Mouse (Mus musculus) left cerebral cortex, adult 2 months (tissue): ENCODE measurements around the gene Egfem1. TPM values are rescaled to one million over a fixed set of nuclear protein-coding genes. Genes with fewer than 3 reads are reported as not detected.

Experiments
- DNase-seq, 2 experiments: peaks; one replicate each; pipeline ENCODE4 v3.0.0; 2021 to 2022; ENCODE audit warnings: low spot score in 2 of 2, mixed read lengths in 1 of 2; ENCODE audit errors: extremely low spot score in 1 of 2
- H3K27ac ChIP-seq: fragments of 200-600 bp; 2 replicates; pipeline ENCODE4 v1.8.1; 2022
- H3K4me3 ChIP-seq: fragments of 200-600 bp; 2 replicates; pipeline ENCODE4 v1.8.1; 2022
- CTCF ChIP-seq: fragments of 200-600 bp; IDR thresholded peaks from 2 replicates; pipeline ENCODE4 v1.8.1; 2022; ENCODE audit warnings: antibody characterized with exemption, mild to moderate bottlenecking, moderate library complexity
- intact Hi-C: fragments of 180-260 bp; cut with DNase I; formaldehyde crosslinking; loops from one replicate; pipeline ENCODE4 v1.15.1; 2025
- total RNA-seq, 2 experiments: library from RNA; stranded (reverse); gene quantifications; 2 replicates each; pipeline ENCODE4 v1.2.3; 2021

The Egfem1 gene
- total RNA-seq, 2 experiments from 2014 or later = 16.9 to 21.8 TPM

DNA sequence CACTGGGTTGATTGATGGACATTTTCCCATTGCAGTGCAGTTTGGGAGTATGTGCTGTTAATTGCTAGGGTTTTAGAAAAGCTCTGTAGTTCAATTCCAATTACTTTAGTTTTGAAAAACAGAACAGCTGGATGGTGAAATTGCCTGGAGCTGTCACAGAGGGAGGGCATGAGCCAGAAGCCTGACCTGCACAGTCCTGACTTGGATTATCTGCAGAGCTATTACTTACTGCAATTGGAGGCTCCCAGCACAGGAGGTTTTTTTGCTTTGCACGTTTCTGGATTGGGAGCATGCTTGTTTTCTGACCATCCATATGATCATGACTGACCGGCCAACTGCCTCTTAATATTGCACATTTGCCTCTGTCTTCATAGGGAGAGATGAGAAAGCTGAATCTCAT, 299.4 kb downstream of the Egfem1 start:
- intact Hi-C loops = no loop called here
- Histone ChIP-seq H3K4me3 (no peak overlapping the region), H3K27ac (no peak overlapping the region)
- no peak for TF ChIP-seq CTCF
- DNase-seq = no peak

DNA sequence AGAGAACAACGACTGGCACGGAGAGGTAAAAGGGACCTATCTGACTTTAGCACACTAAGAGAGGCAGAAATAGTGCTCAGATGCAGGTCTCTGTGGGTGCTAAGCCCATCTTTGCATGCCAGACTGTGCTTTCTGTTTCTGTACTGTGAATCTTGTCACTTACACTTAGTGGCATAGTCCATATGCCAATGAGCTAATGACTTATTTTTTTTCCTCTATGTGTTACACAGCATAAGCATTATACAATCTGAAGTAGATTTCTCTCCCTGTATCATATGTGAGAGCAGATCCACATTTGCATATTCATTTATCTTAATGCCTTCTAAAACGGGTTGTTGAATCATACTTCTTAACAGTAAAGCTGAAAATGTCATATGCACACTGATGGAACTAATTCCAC, 317.2 kb downstream of the Egfem1 start:
- intact Hi-C loops = no loop called here
- TF ChIP-seq CTCF = no peak

DNA sequence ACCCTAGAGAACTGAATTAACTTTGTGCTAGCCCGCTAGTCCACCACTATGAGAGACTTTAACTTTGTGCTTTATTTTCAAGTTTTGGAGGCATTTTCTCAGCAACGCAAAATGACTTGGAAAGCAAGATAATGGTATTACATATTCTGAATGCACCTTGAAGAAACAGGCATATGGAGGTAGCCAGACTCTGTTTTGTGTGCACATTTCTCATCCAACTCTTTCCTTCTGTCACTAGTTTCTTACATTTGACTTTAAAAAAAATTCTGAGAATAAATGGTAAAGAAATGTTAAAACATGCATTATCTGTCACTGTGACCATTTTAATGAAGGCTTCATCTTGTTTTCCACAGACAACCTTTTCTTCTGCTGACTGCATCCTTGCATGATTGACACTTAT, 339.8 kb downstream of the Egfem1 start:
- intact Hi-C loops = no loop called here
- no peak overlapping the region for H3K27ac ChIP-seq
- no peak overlapping the region for H3K4me3 ChIP-seq
- DNase-seq = no peak
- no peak for TF ChIP-seq CTCF

More for the DNA sequence above, 317.2 kb downstream of the Egfem1 start:
- H3K4me3 ChIP-seq = no peak overlapping the region
- DNase-seq = peak in 1 of 2 experiments; percentile 10
- H3K27ac ChIP-seq = peak overlapping the region; percentile 51

GRCm38 (mm10) chr3:29432109-29433091, 350.6 kb downstream of the Egfem1 start:
- no peak for DNase-seq
- no peak for TF ChIP-seq CTCF
- Histone ChIP-seq H3K4me3 (no peak overlapping the region), H3K27ac (no peak overlapping the region)
- intact Hi-C loops = no loop called here

GRCm38 (mm10) chr3:29443024-29443423, 361.2 kb downstream of the Egfem1 start:
- no peak overlapping the region for H3K27ac ChIP-seq
- no peak for TF ChIP-seq CTCF
- H3K4me3 ChIP-seq = no peak overlapping the region
- DNase-seq = no peak
- intact Hi-C loops = no loop called here

- no peak for TF ChIP-seq CTCF
- DNase-seq = no peak
- Histone ChIP-seq H3K27ac (no peak overlapping the region), H3K4me3 (no peak overlapping the region)
- intact Hi-C loops = no loop called here
Measured at GRCm38 (mm10) chr3:29444661-29445060, 362.8 kb downstream of the Egfem1 start.

DNA sequence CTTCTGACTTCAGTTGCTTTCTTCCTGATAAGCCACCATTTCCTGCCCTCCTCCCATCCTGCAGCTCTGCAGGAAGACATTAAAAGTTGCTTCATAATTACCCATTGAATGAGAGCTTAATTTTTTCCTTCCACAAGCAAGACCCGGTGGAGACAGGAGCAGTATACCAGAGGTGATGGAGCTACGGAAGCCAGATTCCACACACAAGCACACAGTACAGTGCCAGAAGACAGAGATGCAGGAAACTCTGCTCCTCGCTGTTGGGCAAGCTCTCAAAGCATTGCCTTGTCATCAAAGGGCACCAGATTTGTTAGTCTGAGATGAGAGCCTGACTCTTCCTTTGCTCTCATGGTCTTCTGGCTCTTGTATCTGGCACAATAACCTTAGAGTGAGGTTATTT, 364.3 kb downstream of the Egfem1 start:
- TF ChIP-seq CTCF = no peak
- Histone ChIP-seq H3K27ac (no peak overlapping the region), H3K4me3 (no peak overlapping the region)
- DNase-seq = no peak
- intact Hi-C loops = no loop called here

DNA sequence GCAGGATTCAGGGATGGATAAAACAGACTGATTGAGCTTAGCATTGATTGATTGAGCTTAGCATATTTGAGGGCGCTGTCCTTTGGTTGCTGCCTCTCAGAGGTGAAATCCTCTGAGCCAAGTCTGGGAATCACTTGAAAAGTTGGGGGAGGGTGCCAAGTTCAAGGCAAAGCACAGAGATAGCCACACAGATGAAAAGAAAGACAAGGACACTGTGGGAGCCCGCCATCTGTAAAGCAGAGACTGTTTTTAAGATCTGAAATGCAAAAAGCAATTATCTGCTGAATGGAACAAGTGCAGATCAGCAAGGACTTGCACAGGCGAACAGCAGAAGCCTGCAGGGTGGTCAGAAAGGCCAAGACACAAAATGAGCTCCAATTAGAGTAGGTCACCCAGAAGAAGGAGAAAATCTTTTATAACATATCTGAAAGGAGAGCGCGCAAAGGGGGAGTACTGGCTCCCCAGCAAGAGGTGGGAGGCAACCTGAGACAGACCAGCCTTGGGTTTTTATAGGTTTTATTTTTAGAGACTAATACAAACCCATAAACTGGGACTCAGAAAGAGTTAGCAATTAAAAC, 367.1 kb downstream of the Egfem1 start:
- intact Hi-C loops = no loop called here
- Histone ChIP-seq H3K27ac (no peak overlapping the region), H3K4me3 (no peak overlapping the region)
- no peak for DNase-seq
- no peak for TF ChIP-seq CTCF

- Histone ChIP-seq H3K4me3 (no peak overlapping the region), H3K27ac (no peak overlapping the region)
- no peak for TF ChIP-seq CTCF
- DNase-seq = no peak
- intact Hi-C loops = no loop called here
Measured at GRCm38 (mm10) chr3:29498211-29498610, 416.4 kb downstream of the Egfem1 start.

- no peak for DNase-seq
- Histone ChIP-seq H3K27ac (no peak overlapping the region), H3K4me3 (no peak overlapping the region)
- TF ChIP-seq CTCF = no peak
- intact Hi-C loops = no loop called here
Measured at GRCm38 (mm10) chr3:29499188-29499587, 417.4 kb downstream of the Egfem1 start.

DNA sequence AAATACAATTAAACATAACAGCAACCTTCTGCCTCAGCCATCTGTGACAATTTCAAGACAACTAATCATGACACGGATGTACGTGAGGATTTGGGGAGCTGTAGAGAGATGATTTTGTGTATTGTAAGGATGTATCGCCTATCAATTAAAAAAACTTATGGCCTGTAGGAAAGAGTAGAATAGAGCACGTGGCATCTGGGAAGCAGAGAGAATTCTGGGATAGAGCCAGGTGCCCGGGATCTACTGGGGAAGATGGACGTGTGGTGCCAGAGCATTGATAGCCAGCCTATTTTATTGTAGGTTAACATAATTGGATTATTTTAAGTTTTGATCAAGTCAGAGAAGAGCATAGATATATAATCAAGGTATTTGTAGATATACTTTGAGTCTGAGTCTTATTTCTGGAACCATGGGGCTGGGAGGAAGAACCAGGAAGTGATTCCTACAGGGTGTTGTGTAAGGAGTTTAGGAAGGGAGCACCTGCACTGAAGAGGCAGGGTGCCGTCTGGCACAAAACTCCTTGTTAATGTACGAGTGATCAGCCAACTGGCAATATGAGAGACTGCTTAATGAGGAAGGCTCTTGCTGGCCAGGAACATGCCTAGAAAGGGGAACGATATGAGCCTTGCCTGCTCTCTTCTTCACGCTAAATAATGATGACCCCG, 443.6 kb downstream of the Egfem1 start:
- no peak overlapping the region for H3K4me3 ChIP-seq
- no peak overlapping the region for H3K27ac ChIP-seq
- intact Hi-C loops = no loop called here
- TF ChIP-seq CTCF = no peak
- DNase-seq = no peak

- Histone ChIP-seq H3K27ac (no peak overlapping the region), H3K4me3 (no peak overlapping the region)
- intact Hi-C loops = no loop called here
- DNase-seq = no peak
- no peak for TF ChIP-seq CTCF
Measured at GRCm38 (mm10) chr3:29525963-29526301, 444.1 kb downstream of the Egfem1 start.
